8 mouse cellular contexts compared by ENCODE assay signal in the genomic region with DNA sequence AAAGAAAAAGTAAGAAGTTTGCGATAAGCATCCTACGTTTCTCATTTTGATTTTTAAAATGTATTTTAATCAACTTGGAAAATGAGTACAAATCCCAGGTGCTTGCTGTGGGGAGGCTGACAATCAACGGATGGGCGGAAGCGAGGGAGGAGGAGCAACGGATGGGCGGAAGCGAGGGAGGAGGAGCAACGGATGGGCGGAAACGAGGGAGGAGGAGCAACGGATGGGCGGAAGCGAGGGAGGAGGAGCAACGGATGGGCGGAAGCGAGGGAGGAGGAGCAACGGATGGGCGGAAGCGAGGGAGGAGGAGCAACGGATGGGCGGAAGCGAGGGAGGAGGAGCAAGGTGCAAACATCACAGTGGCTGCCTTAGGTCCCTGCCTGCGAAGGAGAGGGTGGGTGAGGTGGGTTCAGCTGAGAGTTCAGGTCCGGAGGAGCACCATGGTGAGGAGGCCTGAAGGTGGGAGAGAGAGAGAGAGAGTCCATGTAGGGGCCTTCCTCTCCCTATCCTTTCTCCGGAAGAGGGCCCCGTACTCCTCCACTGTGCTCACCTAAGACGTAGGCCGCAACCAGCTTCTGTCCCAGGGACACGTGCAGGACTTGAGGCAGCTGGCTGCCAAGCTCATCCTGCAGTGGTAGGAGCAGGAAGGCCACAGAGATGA. TPM values are rescaled to one million over a fixed set of nuclear protein-coding genes. Genes with fewer than 3 reads are reported as not detected.
DNase-seq lines count a peak whose midpoint lies in the region; ATAC-seq and TF ChIP-seq lines count a peak whose summit lies in the region.

No protein-coding gene starts in this region.

- H3K4me2 ChIP-seq in lung, embryonic 15.5 days = peak overlapping the region; percentile 39

- peak; percentile 29 for DNase-seq in embryo, embryonic 10 days (ENCODE audit: low spot score)
- DNase-seq in embryo, embryonic 9.5 days (ENCODE audit: extremely low spot score) = no peak
- DNase-seq in B cell, adult 2 months = peak; percentile 62 to 66
- DNase-seq in hindbrain, embryonic 10.5 days (ENCODE audit: low spot score) = no peak
- peak; percentile 36 for DNase-seq in thymus, adult 2 months
- DNase-seq in left cerebral cortex, adult 8-10 months (ENCODE audit: low spot score in 2 of 2) = no peak

- no peaks in the 10 kb centered on the region for H3K27me3 ChIP-seq in hindbrain, embryonic 10.5 days (ENCODE audit: insufficient read depth, poor library complexity, severe bottlenecking)
- no peaks in the 10 kb centered on the region for H3K27me3 ChIP-seq in lung, embryonic 15.5 days
- H3K27me3 ChIP-seq in thymus, adult 2 months (ENCODE audit: control insufficient read depth, insufficient read depth, low read length) = no peaks in the 10 kb centered on the region

- H3K36me3 ChIP-seq in hindbrain, embryonic 10.5 days = peaks cover 15% of the 10 kb centered on the region
- H3K36me3 ChIP-seq in lung, embryonic 15.5 days = no peaks in the 10 kb centered on the region
- H3K36me3 ChIP-seq in thymus, adult 2 months (ENCODE audit: control insufficient read depth, insufficient read depth, low read length) = no peaks in the 10 kb centered on the region; the same call in 1 of the 2 replicates

- no peak overlapping the region for H3K9ac ChIP-seq in lung, embryonic 15.5 days

- peak overlapping the region; percentile 38 for H3K4me3 ChIP-seq in hindbrain, embryonic 10.5 days
- H3K4me3 ChIP-seq in lung, embryonic 15.5 days = peak overlapping the region; percentile 15; the same call in 1 of the 2 replicates
- H3K4me3 ChIP-seq in thymus, adult 2 months (ENCODE audit: control insufficient read depth, insufficient read depth, low read length) = peak overlapping the region; percentile 30

- TF ChIP-seq CTCF in thymus, adult 2 months (IDR thresholded peaks at IDR 0.05; ENCODE audit: borderline replicate concordance, control insufficient read depth, extremely low read depth, insufficient read depth, low read length, poor library complexity) = no peak

- H3K27ac ChIP-seq in hindbrain, embryonic 10.5 days = peak overlapping the region; percentile 77
- peak overlapping the region; percentile 42; the same call in 1 of the 2 replicates for H3K27ac ChIP-seq in lung, embryonic 15.5 days
- peak overlapping the region; percentile 88 for H3K27ac ChIP-seq in thymus, adult 2 months (ENCODE audit: control insufficient read depth, insufficient read depth, low read length)

- TF ChIP-seq POLR2A in thymus, adult 2 months (IDR thresholded peaks at IDR 0.05; ENCODE audit: control insufficient read depth, extremely low read depth, insufficient read depth, low read length, poor library complexity) = peak; percentile 54; the same call in 1 of the 2 replicates

- H3K9me3 ChIP-seq in hindbrain, embryonic 10.5 days = no peaks in the 10 kb centered on the region
- H3K9me3 ChIP-seq in lung, embryonic 15.5 days = no peaks in the 10 kb centered on the region

- peaks cover 34% of the 10 kb centered on the region for H3K4me1 ChIP-seq in hindbrain, embryonic 10.5 days (replicated peaks)
- peaks cover 19% of the 10 kb centered on the region for H3K4me1 ChIP-seq in lung, embryonic 15.5 days
- H3K4me1 ChIP-seq in thymus, adult 2 months (replicated peaks; ENCODE audit: control insufficient read depth, insufficient read depth, low read length) = peaks cover 28% of the 10 kb centered on the region

- ATAC-seq in lung, embryonic 15.5 days (ENCODE audit: borderline replicate concordance, extremely low read depth, low FRiP score, low TSS enrichment) = no peak
- no peak for ATAC-seq in inflammation-experienced regulatory T-cells, adult 6 months

- 30% methylated on average over 30 of the region's 30 CpGs for WGBS in hindbrain, embryonic 10.5 days
- 33% methylated on average over 30 of the region's 30 CpGs for WGBS in lung, embryonic 15.5 days
- WGBS in thymus, adult 2 months = 23% methylated on average over 30 of the region's 30 CpGs

RNA-seq across cellular contexts. Expression of a gene that starts 4.1 kb away (rescaled TPM):
- polyA plus RNA-seq in hindbrain, embryonic 10.5 days (2016; fragmentation: Nextera tagmentation; extraction: Ambion mirVana) = 15.2 and 27.5 TPM in 2 replicates
- 31.6 and 32.8 TPM in 2 replicates for polyA plus RNA-seq in lung, embryonic 15.5 days (2015; fragmentation: Nextera tagmentation; extraction: Ambion mirVana)
- 252 and 273 TPM in 2 replicates for polyA plus RNA-seq in thymus, adult 2 months (2012; rRNA removed)
- 10 to 100 TPM; 24.5 to 34.8 (median 31.0) TPM for polyA plus RNA-seq in inflammation-experienced regulatory T-cells, adult 6 months (2017; shearing (Covaris generic))
- total RNA-seq in left cerebral cortex, adult 8-10 months (2022) = 10 to 100 TPM; 18.6 to 29.9 (median 21.4) TPM

RNA-seq across cellular contexts. Expression of a gene that starts 16.9 kb away (rescaled TPM):
- polyA plus RNA-seq in hindbrain, embryonic 10.5 days (2016; fragmentation: Nextera tagmentation; extraction: Ambion mirVana) = 72.2 and 95.5 TPM in 2 replicates
- 130 TPM in 2 replicates for polyA plus RNA-seq in lung, embryonic 15.5 days (2015; fragmentation: Nextera tagmentation; extraction: Ambion mirVana)
- polyA plus RNA-seq in thymus, adult 2 months (2012; rRNA removed) = 21.9 and 29.7 TPM in 2 replicates
- under 1 TPM in 2 of 3 experiments, not detected in 1; 0.40 to 0.80 TPM for polyA plus RNA-seq in inflammation-experienced regulatory T-cells, adult 6 months (2017; shearing (Covaris generic))
- 10 to 100 TPM; 12.8 to 14.6 (median 13.8) TPM for total RNA-seq in left cerebral cortex, adult 8-10 months (2022)

RNA-seq across cellular contexts. Expression of a gene that starts 27.1 kb away (rescaled TPM):
- 1.7 and 4.9 TPM in 2 replicates for polyA plus RNA-seq in hindbrain, embryonic 10.5 days (2016; fragmentation: Nextera tagmentation; extraction: Ambion mirVana)
- polyA plus RNA-seq in lung, embryonic 15.5 days (2015; fragmentation: Nextera tagmentation; extraction: Ambion mirVana) = 0.31 and 0.40 TPM in 2 replicates
- 0.49 and 2.4 TPM in 2 replicates for polyA plus RNA-seq in thymus, adult 2 months (2012; rRNA removed)
- 1 to 10 TPM in 2 of 3 experiments, not detected in 1; 1.3 to 1.9 TPM for polyA plus RNA-seq in inflammation-experienced regulatory T-cells, adult 6 months (2017; shearing (Covaris generic))
- total RNA-seq in left cerebral cortex, adult 8-10 months (2022) = 10 to 100 TPM; 10.7 to 16.2 (median 12.7) TPM

RNA-seq across cellular contexts. Expression of a gene that starts 32.1 kb away (rescaled TPM):
- 0.30 TPM in 2 replicates for polyA plus RNA-seq in hindbrain, embryonic 10.5 days (2016; fragmentation: Nextera tagmentation; extraction: Ambion mirVana)
- polyA plus RNA-seq in lung, embryonic 15.5 days (2015; fragmentation: Nextera tagmentation; extraction: Ambion mirVana) = 0.08 and 0.21 TPM in 2 replicates
- 0.27 and 0.31 TPM in 2 replicates for polyA plus RNA-seq in thymus, adult 2 months (2012; rRNA removed)
- polyA plus RNA-seq in inflammation-experienced regulatory T-cells, adult 6 months (2017; shearing (Covaris generic)) = under 1 TPM in 2 of 3 experiments, not detected in 1; 0.33 to 0.67 TPM
- total RNA-seq in left cerebral cortex, adult 8-10 months (2022) = under 1 TPM; 0.16 to 0.28 (median 0.20) TPM

RNA-seq across cellular contexts. Expression of a gene that starts 32.2 kb away (rescaled TPM):
- polyA plus RNA-seq in hindbrain, embryonic 10.5 days (2016; fragmentation: Nextera tagmentation; extraction: Ambion mirVana) = 35.3 and 39.7 TPM in 2 replicates
- polyA plus RNA-seq in lung, embryonic 15.5 days (2015; fragmentation: Nextera tagmentation; extraction: Ambion mirVana) = 35.7 and 37.1 TPM in 2 replicates
- polyA plus RNA-seq in thymus, adult 2 months (2012; rRNA removed) = 576 and 587 TPM in 2 replicates
- polyA plus RNA-seq in inflammation-experienced regulatory T-cells, adult 6 months (2017; shearing (Covaris generic)) = 10 to 100 TPM; 57.9 to 66.2 (median 65.6) TPM
- 10 to 100 TPM in 3 of 4 experiments, 1 to 10 TPM in 1; 9.5 to 18.0 (median 16.0) TPM for total RNA-seq in left cerebral cortex, adult 8-10 months (2022)

Comparison
In these comparisons a context has a peak if more than half of its experiments do, and no peak if none do; other contexts are left out.
1. DNase-seq: peak in embryo, embryonic 10 days (single experiment), B cell, adult 2 months (2 of 2) and thymus, adult 2 months (single experiment); none in embryo, embryonic 9.5 days (single experiment), hindbrain, embryonic 10.5 days (single experiment) and left cerebral cortex, adult 8-10 months (0 of 2).
2. RNA of a gene that starts 16.9 kb away (polyA plus RNA-seq): 130 TPM in lung, embryonic 15.5 days, 72.2 to 95.5 TPM in hindbrain, embryonic 10.5 days and 21.9 to 29.7 TPM in thymus, adult 2 months; 0.40 to 0.80 TPM in inflammation-experienced regulatory T-cells, adult 6 months; every median in the first group is over 10 times any median in the second.
3. Peak in every context shown above with its lines, with median percentiles within 50 percentile points of each other: H3K27ac ChIP-seq and H3K4me3 ChIP-seq.